Mouse (Mus musculus) c-Kit-negative CD71-positive TER-119-positive erythroid progenitor cells, embryonic 14.5 days (primary cell): ENCODE measurements around the gene 4833439L19Rik.

ENCODE experiments used
- DNase-seq: peaks from one replicate; pipeline ENCODE4 v3.0.0-alpha.2; 2013; ENCODE audit warnings: low read depth, low spot score

4833439L19Rik gene

DNA sequence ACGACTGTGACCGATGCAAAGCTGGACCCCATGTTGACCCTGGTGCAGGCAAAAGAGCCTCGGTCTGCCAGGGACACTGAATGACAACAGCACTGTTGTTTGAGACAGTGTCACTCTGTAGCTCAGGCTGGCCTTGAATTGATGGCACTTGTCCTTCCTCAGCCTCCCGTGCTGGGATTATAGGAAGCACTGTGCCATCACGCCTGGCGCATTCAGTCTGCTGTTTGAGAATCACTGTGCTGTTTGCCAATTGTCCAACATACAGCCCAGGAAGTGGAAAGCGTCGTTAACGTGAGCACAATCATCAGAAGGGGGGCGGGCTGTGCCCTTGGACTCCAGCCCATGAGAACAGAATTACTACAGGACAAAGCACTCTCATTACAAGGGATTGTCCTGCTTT, 16.9 kb upstream of the 4833439L19Rik start:
- no peak for DNase-seq

DNA sequence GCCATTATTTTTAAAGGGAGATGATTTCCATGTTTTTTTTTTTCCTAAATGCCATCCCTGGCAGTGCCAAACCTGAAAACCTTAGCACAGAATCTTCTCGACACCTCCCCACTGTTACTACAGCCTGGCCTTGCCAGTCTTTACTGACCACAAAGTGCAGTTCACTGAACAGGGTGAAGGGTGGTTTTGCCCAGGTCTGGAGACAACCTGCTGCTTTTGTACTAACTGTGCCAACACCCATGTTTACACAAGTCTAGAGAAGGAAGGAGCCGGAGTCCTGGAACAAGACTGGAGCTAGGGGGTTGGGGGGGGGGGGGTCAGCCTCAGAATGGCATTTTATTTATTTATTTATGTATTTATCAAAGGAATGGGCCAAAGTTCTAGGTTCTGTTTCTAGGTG, 16.1 kb upstream of the 4833439L19Rik start:
- DNase-seq: no peak

DNA sequence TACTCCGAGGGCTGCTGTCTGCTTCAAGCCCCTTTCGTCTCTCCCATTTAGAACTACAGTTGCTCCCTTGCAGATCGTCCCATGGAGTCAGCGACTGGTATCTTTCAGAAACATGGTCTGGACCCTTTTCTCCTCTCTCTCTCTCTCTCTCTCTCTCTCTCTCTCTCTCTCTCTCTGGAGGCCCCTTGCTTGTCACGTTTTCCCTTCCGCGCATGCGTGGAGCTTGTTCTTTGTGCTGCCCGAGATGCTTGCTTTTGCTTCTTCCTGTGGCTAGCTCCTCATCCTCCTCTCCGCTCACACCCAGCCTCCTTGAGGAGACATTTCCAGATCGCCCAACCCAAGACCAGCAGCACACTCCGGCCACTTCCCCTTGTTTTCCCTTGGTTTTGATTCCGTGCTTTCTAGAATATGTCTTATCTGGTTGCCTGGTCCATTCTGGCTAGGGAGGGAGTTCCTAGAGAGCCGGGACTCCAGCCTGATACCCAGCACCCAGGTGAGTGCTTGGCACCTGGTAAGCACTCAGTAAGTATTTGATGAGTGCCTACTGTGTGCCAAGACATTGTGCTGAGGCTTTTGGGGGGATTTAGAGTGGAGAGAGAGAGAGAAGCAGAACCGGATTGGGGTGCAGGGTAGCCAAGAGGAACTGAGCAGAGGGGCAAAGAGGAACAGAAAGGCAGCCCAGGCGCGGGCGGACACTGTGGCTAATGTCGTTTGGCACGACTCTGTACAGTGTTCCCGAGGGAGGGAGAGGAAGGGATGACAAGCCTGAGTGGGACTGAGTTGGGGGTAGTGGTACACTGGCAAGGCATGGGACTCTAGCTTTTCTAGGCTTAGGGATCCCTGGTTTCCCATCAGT, 12.6 kb upstream of the 4833439L19Rik start:
- DNase-seq: no peak

DNA sequence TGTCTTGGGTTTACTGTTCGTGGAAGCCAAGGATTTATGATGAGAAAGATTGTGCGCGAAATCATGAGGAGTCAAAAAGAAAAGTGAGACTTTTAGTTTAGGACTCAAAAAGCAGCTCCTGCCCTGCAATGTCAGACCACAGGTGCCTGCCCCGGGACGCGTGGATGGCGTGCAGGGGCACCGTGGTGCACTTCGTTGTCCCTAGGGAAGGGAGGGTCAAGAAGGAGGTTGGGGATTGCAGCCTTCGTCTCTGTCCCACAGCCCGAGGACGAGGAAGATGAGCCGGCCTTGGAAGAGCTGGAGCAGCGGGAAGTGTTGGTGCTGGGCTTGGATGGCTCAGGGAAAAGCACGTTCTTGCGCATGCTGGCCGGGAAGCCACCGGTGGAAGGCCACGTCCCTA, 10.3 kb upstream of the 4833439L19Rik start:
- DNase-seq: no peak

DNA sequence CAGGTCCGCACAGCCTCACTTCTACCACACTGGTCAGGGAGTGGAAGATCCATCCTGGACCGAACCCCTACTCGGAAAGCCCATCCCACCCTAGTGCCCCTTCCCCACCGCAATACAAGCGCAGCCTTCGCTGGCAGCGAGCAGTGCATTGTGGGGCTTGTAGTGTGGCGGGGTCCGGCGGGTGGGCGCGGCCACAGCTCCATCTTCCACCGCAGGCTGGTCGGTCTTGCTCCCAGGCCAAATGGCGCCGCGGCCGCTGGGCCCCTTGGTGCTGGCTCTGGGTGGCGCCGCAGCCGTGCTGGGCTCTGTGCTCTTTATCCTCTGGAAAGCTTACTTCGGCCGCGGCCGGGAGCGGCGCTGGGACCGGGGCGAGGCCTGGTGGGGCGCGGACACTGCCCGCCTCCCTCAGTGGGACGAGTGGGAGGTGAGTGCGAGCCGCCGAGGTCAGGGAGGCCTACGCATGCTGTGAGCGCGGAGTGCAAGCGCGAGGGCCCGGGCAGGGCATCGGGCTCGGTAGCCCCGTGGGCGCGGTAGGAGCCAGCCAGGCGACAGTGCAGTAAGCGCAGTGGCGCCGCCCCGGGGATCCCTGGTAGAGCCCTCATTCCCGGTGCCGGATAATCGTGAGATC, 9.7 kb upstream of the 4833439L19Rik start, which contains the start of gene Arl10:
Gene Arl10 (plus strand): TSS at position 162 of the 628 bp plus-strand sequence.
- DNase-seq: no peak

DNA sequence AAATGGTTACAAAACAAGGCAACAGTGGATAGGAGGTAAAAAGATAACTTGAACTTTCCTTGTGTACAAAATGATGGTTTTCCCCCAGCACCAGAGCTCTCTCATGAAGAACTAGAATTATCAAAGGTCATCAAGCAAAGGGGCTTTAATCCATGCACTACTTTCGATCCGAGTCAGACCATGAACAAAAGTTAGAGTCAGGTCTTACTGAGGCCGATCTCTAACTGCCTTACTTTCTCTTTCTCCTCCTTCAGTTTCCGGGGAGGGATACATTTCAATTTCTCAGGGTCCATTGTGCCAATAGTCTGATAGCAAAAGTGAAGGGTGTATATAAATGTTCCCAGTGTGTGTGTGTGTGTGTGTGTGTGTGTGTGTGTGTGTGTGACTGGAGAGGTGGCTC, 7.4 kb upstream of the 4833439L19Rik start:
- no peak for DNase-seq

DNA sequence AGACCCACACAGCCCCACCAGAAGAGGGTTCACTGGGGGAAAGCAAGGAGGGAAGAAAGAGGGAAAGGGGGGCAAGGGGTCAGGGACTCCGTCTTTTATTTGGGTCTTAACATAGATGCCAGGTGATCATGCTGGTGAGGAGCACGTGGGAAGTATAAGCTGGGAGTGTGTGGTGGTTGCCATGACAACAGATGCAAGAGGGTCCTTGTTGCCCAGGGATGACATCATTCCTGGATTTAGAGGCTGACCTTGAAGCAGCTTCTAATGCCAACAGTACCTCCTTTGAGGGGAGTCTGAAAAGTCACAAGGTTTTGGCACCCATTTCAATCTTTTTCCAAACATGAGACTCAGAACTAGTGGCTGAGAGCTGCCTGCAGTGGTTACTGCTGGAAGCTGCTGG, 6.4 kb upstream of the 4833439L19Rik start:
- DNase-seq: no peak

DNA sequence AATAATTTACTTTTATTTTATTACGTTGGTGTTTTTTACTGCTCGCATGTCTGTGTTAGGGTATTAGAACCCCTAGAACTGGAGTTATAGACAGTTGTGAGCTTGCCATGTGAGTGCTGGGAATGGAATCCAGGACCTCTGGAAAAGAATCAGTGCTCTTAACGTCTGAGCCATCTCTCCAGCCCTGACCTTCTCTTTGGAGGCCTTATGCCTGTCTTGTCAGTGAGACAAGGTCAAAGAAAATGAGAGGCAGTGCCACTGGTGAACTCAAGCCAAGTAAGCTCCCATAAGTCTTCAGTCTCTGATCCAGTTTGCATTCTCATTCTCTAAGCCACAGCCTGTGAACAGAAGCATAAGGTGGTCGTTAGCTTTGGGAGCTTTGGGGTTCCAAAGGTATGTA, 5.5 kb upstream of the 4833439L19Rik start:
- DNase-seq: no peak

DNA sequence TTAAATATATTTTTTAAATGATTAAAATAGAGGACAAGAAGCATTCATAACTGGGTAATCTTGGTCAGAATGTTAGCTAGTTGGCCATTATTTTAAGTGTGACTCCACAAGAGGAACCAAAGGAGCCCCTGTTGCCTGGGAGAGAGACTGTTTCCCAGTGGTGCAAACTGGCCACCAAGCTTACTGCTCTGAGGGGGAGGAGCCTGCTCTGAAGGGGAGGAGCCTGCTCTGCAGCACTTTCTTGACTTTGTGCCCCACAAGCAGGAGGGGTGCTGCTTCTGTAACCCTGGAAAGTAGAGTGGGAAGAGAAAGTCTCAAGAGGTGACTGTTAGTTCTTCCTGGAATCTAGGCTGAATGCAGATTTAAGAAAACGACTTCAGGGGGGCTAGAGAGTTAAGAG, 4.0 kb upstream of the 4833439L19Rik start:
- no peak for DNase-seq

DNA sequence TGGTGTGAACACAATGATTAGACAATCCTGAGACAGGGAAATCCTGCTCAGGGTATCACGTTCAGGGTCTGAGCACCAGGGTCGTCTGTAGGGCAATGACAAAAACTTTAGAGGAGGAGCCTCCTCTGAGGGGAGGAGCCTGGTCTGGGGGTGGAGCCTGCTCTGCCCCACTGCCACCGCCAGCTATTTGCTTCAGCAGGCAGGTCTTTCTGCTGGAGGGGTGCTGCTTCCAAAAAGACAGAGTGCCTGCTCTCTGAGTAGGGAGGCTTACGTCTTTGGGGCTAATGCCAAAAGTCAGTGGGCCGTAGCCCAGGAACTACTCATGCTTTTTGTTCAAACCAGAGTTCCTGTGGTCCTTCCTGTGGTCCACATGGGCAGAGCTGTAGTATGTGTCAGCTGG, 3.1 kb upstream of the 4833439L19Rik start:
- DNase-seq: no peak

DNA sequence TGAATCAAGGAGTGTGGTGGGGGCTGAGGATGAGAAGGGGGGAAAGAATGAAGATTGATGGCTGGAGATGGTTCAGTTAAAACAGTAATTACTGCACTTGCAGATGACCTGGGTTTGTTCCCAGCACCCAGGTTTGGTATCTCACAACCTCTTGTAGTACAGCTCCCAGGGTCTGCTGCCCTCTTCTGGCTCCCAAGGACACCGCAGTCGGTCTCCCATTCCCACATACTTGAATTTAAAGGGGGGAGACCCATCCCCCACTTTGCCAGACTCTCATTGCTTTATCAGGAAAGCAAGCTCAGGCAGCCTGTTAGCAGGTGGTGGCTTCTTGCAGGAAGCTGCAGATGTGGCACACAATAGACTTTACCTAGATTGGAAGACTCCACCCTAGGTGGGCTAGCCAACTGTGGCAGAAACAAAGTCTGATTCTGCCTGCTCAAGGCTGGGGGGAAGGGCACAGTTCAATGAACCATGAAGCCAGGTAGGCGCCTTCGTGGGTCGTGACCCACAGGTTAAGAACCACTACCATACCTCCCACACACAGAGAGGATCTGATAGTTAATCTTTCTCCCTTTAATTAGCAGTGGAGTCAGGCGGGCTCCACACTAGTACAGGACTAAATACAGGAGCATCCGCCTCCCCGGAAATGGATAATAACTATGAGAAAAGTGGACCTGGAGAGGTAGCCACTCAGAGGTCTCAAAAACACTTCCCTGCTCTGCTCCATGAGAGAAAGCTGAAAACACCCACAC, 535 bp upstream of the 4833439L19Rik start:
- no peak for DNase-seq

DNA sequence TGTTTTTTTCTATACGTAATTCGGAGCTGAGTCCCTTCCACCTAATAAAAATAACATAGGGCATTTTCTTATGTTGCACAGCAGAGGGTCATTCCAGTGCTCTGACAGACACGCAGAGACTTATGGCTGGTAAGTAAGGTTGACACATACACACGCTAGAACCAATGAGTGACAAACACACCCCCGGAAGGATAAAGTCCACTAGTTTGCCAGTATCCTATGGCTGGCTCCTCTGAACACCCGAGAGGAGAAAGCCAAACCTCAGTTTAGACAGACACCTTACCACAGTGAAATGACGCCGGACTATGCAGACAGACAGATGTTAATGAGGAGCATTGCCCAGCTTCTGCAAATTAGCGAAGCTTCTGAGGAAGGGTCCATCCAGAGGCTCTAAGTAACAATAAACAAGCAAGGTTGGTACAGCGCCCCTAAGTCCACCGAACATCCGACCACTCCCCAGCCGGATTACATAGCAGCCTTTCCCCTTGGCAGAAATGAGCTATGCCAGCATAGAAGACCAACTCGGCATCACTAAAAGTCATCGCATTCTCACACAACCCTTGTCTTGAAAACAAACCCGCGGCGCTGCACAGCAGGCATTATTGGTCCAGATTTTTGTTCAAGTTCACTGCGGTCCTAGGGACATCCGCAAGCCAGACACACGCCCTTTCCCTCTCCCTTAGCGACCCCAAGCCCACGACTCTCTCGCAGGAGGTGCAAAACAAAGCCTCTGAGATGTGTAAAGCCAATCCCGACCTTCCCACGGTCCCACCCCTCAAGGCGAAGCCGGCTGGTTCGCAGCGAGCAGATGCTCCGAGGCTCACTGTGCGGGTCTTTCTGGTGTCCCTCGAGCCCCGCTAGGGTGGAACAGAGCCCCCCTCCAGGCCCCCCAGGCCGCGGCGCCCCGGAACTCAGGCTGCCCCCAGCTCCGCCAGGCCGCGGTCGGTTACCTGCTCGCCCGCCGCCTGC, 719 bp downstream of the 4833439L19Rik start:
- no peak for DNase-seq

DNA sequence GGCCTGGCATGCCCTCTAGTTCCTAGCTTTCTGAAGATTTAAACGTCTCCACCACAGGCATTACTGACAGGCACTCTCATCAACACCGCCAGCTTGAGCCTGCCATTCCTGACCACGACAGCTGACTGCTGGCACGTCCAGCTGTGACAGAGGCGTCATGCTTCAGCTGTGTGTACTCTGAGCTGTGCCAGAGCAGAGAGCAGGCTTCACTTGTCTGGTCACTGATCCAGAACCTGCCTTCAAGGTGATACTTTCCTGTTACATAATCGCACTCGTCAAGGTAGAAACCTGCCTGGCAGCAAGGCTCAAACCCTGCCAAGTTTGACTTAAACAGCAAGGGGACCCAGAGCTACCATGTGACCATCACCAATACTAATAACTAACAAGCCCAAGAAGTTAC, 2.7 kb downstream of the 4833439L19Rik start:
- DNase-seq: no peak

DNA sequence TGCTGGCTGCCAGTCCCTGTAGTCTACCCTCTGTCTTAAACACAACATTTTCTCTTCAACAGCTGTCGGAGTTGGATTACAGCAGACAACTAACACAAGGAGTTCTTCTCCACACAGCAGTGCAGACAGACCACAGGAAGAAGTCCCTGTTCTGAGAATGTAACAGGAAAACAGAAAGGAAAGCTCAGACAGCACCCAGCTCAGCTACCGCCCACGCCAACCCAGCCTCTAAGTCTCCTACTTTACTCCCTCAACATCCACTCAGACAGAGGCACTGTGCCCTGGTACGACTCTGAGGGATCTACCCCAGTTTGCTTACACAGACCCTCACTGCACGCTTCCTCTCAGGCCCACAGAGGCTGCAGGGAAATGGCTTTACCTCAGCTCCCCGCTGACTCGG, 4.6 kb downstream of the 4833439L19Rik start:
- no peak for DNase-seq

DNA sequence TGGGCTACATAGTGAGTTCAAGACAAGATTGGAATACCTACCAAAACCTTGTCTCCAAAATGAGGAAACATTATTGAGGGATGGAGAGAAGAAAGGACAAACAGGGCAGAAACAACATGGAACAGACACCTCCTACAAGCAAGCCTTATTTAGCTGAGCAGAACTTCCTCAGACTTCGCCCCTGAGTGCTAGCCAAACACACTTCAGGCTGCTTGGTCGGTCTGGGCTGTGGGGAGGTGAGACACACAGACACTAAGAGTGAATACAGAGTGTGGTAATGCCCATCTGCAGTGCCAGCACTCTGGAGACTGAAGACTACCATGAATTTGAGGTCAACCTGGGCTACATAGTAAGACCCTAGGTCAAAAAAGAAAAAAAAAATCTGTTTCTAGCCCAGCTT, 5.6 kb downstream of the 4833439L19Rik start:
- DNase-seq: no peak

DNA sequence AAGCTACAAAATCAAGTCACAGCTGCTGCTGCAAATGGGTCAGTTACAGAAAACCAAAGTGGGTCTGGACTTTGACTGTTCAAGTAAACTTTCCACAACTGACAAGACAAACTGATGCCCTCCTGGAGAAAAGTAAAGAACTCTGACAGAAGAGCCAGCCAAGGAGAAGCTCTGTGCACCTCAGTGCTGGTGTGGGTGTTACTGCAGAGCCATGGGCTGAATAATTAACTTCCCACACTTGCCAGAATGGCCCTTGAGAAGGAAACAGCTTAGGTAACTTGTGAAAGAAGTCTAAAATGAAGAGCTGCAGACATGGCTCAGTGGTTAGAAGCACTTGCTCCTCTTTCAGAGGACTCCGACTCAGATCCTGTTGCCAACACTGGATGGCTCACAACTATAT, 7.6 kb downstream of the 4833439L19Rik start:
- no peak for DNase-seq

DNA sequence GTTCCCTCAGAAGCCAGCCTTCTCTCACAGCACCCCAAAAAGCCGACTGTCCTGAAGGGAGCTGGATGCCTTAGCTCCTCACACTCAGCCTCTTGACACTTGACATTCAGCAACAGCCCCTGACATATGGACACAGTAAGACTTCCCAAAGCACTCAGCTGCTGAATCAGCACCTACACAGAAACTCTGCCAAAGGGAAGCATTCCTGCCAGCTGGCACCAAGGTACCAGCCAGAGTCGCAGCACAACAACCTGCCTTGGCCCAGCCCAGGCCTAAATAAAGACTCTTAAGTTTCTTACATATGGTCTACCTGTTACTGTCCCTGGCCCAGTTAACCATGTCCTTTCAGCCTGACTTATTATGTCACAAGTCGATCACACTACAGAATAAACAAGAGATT, 8.4 kb downstream of the 4833439L19Rik start:
- no peak for DNase-seq

DNA sequence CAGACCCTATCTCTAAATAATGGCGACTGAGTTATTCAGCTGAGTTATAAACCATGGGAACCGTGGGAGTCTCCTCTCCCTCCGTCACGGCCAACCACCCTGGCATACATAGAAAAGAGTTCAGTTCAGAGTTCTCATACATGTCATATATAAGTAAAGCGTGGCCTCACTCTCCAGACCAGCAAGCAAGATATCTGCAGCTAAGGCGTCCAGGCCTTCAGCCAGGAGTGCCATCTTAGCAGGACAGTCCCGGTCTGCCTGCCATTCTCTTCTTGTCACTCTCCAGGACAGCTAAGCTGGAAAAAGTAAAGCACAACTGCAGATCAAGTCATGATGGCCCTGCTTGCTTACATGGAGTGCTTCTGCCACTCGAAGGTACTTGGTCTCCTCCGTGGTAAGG, 9.1 kb downstream of the 4833439L19Rik start:
- DNase-seq: no peak

DNA sequence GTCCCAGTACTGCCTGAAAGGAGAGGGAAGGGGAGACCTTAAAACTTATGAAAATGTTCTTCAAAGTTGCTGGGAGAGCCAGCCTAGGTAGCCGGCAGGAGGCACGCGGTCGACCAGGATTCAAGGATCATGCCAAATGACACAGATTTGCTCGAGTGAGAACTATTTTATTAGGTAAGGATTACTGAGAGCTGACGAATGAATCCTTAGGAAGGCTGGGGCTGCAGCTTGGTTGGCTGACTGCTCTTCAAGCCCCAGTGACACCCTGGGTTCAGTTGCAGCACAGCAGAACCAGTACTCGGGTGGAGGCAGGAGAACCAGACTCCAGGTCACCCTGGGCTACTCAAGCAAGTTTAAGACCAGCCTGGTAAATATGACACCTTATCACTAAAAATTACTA, 17.2 kb downstream of the 4833439L19Rik start:
- no peak for DNase-seq

DNA sequence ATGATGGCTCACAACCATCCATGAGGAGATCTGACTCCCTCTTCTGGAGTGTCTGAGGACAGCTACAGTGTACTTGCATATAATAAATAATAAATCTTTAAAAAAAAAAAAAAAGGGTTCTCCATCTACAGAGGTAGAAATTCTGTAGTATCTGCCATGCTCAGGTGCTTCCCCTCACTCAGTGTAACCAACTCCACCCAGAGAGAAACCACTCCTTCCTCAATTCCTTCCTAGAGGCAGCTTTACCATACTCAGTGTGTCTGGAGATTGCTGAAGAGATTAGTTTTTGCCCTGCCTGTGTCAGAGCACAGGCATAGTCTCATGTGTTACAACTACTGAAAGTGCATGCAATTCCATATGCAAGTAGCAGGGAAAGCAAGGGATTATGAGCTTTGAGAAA, 33.1 kb downstream of the 4833439L19Rik start:
- DNase-seq: no peak

DNA sequence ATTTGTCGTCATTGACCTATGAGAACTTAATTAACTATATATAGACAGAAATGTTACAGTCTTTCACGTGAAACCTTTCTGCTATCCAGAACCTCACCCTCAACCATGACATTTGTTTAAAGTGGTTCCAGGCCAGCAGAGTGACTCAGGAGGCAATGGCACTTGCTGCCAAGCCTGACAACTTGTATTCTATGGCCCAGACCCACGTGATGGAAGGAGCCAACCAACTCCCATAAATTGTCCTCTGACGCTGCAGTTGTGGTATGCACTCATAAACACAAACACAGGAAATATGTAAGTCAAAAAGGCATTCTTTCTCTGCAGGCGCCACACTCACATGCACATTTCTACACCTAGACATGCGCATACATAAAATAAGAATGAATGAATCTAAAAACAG, 38.1 kb downstream of the 4833439L19Rik start:
- no peak for DNase-seq
